Mouse (Mus musculus) embryonic facial prominence, embryonic 14.5 days (tissue): Measurements from ENCODE around the gene Slc22a3. TPM values are rescaled to one million over a fixed set of nuclear protein-coding genes. Genes with fewer than 3 reads are reported as not detected.

ENCODE experiments used
- ATAC-seq: fragments of 200-750 bp; cut with Nextera tagmentation; 2 replicates; pipeline ENCODE4 v1.8.0; 2017; ENCODE audit warnings: low read depth, moderate number of reproducible peaks, moderate TSS enrichment
- DNase-seq: peaks from one replicate; pipeline ENCODE4 v3.0.0-alpha.2; 2015; ENCODE audit warnings: low spot score
- H3K27ac ChIP-seq: fragments of 300-500 bp; sonication (generic); replicated peaks from 2 replicates; pipeline ENCODE4 v1.5.1; 2014; ENCODE audit warnings: low read depth, mild to moderate bottlenecking, low read length, moderate library complexity
- H3K27me3 ChIP-seq: fragments of 300-500 bp; sonication (generic); replicated peaks from 2 replicates; pipeline ENCODE4 v1.6.1; 2014; ENCODE audit warnings: low read length; ENCODE audit not compliant: control insufficient read depth, insufficient read depth
- H3K36me3 ChIP-seq: fragments of 300-500 bp; sonication (generic); 2 replicates; pipeline ENCODE4 v1.6.1; 2014; ENCODE audit warnings: low read length, mixed read lengths; ENCODE audit not compliant: control insufficient read depth, insufficient read depth
- H3K4me1 ChIP-seq: fragments of 300-500 bp; sonication (generic); 2 replicates; pipeline ENCODE4 v1.6.1; 2014; ENCODE audit warnings: antibody characterized with exemption, low read length; ENCODE audit not compliant: control insufficient read depth, insufficient read depth
- H3K4me2 ChIP-seq: fragments of 300-500 bp; sonication (generic); 2 replicates; pipeline ENCODE4 v1.6.1; 2014; ENCODE audit warnings: low read depth, mild to moderate bottlenecking, low read length, moderate library complexity, mixed read lengths
- H3K4me3 ChIP-seq: fragments of 300-500 bp; sonication (generic); 2 replicates; pipeline ENCODE4 v1.5.1; 2014; ENCODE audit warnings: low read depth, mild to moderate bottlenecking, low read length
- H3K9ac ChIP-seq: fragments of 300-500 bp; sonication (generic); 2 replicates; pipeline ENCODE4 v1.6.1; 2014; ENCODE audit warnings: low read depth, mild to moderate bottlenecking, low read length, moderate library complexity, mixed read lengths
- H3K9me3 ChIP-seq: fragments of 300-500 bp; sonication (generic); 2 replicates; pipeline ENCODE4 v1.6.1; 2016; ENCODE audit warnings: low read length; ENCODE audit not compliant: control insufficient read depth
- WGBS: fragments of 180-500 bp; shearing (Covaris S2); extraction: QIAGEN DNeasy Blood & Tissue Kit; methylation state at CpG from one replicate; pipeline ENCODE4 v1.1.7; 2014; 5-methylcytosine and 5-hydroxymethylcytosine counted together
- polyA plus RNA-seq: library from polyadenylated mRNA; unstranded; fragments of >200 nt; fragmentation: Nextera tagmentation; extraction: Ambion mirVana; gene quantifications from 2 replicates; pipeline ENCODE4 v1.2.1, GENCODE M21; 2014

The Slc22a3 gene
- polyA plus RNA-seq, 1 experiment from 2014 or later = 0.84 TPM

DNA sequence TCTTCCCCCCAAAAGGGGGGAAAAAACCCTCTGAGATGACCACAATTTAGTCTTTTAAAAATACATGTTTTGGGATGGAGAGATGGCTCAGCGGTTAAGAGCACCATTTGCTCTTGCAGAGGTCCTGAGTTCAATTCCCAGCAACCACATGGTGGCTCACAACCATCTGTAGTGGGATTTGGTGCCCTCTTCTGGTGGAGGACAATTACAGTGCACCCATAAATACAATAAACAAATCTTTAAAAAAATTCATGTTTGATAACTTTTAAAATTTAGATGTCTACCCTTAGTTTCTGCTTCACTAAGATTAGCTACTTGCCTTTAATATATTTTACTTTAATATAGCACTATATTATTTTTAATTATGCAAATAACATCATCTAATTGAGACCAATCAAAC is 85.4 kb downstream of the Slc22a3 start:
- H3K27me3 ChIP-seq = no peaks in the 10 kb centered on the region
- H3K36me3 ChIP-seq = no peaks in the 10 kb centered on the region
- no peaks in the 10 kb centered on the region for H3K9me3 ChIP-seq
- DNase-seq (no peak), ATAC-seq (no peak)
- no peaks in the 10 kb centered on the region for H3K4me1 ChIP-seq
- 76% methylated on average over 1 of the region's 1 CpGs for WGBS
- H3K27ac ChIP-seq = no peak overlapping the region
- no peak overlapping the region for H3K9ac ChIP-seq
- H3K4me3 ChIP-seq = no peak overlapping the region
- no peak overlapping the region for H3K4me2 ChIP-seq

- ATAC-seq = no peak
- Histone ChIP-seq H3K4me3 (no peak overlapping the region), H3K36me3 (no peaks in the 10 kb centered on the region), H3K9me3 (no peaks in the 10 kb centered on the region), H3K27ac (no peak overlapping the region), H3K4me1 (no peaks in the 10 kb centered on the region), H3K27me3 (no peaks in the 10 kb centered on the region), H3K9ac (no peak overlapping the region), H3K4me2 (no peak overlapping the region)
- WGBS = 62% methylated on average over 16 of the region's 16 CpGs
- no peak for DNase-seq
Measured at GRCm38 (mm10) chr17:12420886-12421574, 86.5 kb downstream of the Slc22a3 start.

DNA sequence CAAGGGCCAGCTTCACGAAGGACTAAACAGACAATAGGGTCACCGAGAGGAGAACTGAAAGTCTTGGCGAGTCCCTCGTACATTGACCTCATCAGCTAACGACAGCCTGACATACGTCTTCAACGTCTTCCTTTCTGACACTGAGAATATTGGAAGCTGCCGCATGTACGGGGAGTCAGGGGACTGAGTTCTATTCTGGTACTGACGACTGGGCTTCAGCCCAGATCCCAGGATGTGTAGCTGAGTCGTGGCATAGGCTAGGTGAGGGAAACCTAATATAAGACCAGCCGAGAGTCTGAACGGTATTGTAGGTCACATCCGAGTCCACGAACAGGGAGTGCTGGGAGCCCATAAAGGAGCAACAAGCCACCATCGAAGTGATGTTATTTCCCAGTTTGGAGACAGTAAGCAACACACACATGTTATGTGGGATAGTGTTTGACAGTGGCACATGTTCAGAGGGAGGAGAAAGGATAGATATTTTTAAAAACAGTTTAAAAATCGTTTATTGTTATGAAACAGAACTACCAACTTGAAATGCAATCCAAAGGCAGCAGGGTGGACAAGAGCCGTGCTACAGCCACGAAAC is 87.9 kb downstream of the Slc22a3 start:
- 66% methylated on average over 19 of the region's 19 CpGs for whole genome bisulfite sequencing
- ATAC-seq = no peak
- no peak for DNase-seq
- peaks cover 12% of the 10 kb centered on the region; the same call in 1 of the 2 replicates for H3K4me1 ChIP-seq
- no peak overlapping the region for H3K4me3 ChIP-seq
- no peaks in the 10 kb centered on the region for H3K9me3 ChIP-seq
- H3K27me3 ChIP-seq = no peaks in the 10 kb centered on the region
- H3K27ac ChIP-seq = no peak overlapping the region; the same call in 1 of the 2 replicates
- no peaks in the 10 kb centered on the region for H3K36me3 ChIP-seq
- no peak overlapping the region for H3K9ac ChIP-seq
- no peak overlapping the region for H3K4me2 ChIP-seq

DNA sequence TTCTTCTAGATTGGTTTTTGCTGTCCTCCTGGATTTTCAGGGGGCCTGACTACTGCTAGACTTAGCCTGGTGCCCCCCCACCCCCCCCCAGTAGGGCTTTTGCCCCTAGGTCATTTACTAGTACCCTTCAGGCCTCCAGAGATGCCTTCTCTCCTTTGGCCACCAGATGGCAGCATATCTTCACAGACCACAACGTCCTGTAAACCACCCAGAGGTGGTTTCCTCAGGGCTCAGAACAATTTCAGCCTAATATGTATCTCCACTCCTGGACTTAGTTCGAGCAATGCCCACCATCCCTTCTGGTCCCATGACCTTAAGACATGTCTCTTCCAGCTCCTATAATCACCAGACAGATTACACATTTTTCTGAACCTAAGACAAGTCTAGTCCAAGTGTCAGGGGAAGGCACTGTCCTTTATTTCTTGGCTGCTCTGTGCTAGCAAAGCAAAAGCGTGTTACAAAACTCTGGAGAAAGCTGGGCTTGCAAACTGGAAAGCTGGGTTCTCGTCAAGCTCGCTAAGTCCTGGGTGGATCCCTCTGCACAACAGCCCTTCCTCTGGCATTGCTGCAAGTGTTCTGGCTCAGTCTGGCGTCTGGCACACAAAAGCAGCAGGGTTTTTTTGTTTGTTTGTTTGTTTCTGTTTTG is 91.1 kb downstream of the Slc22a3 start:
- no peak overlapping the region for H3K27ac ChIP-seq
- WGBS = 50% methylated on average over 5 of the region's 6 CpGs
- H3K4me1 ChIP-seq = peaks cover 22% of the 10 kb centered on the region
- H3K4me2 ChIP-seq = no peak overlapping the region
- no peaks in the 10 kb centered on the region for H3K9me3 ChIP-seq
- H3K4me3 ChIP-seq = no peak overlapping the region
- H3K27me3 ChIP-seq = no peaks in the 10 kb centered on the region
- H3K9ac ChIP-seq = no peak overlapping the region
- DNase-seq = peak; percentile 80
- H3K36me3 ChIP-seq = no peaks in the 10 kb centered on the region
- 0 out of 2 replicates have a peak, but pooled peaks have one; percentile 48 for ATAC-seq

DNA sequence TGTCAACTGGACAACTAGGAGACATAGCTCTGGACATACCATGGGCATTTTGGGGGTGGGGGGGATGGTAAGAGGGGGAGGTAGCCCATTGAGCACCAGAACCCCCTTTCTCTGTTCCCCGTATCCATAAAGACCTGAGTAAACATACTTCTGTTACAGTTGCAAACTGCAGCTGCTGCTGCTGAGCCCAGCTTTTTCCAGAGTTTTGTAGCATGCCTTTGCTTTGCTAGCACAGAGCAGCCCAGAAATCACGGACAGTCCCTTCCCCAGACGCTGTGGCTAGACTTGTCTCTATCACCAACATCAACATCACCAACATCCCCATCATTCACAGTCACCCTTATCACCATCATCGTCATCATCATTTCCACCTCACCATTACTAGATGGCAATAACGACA is 91.8 kb downstream of the Slc22a3 start:
- Histone ChIP-seq H3K9me3 (no peaks in the 10 kb centered on the region), H3K4me3 (no peak overlapping the region), H3K27me3 (no peaks in the 10 kb centered on the region), H3K9ac (no peak overlapping the region), H3K4me1 (peaks cover 22% of the 10 kb centered on the region), H3K36me3 (no peaks in the 10 kb centered on the region), H3K4me2 (no peak overlapping the region), H3K27ac (peak overlapping the region; percentile 47)
- 40% methylated on average over 5 of the region's 5 CpGs for WGBS
- DNase-seq (no peak), ATAC-seq (no peak)

DNA sequence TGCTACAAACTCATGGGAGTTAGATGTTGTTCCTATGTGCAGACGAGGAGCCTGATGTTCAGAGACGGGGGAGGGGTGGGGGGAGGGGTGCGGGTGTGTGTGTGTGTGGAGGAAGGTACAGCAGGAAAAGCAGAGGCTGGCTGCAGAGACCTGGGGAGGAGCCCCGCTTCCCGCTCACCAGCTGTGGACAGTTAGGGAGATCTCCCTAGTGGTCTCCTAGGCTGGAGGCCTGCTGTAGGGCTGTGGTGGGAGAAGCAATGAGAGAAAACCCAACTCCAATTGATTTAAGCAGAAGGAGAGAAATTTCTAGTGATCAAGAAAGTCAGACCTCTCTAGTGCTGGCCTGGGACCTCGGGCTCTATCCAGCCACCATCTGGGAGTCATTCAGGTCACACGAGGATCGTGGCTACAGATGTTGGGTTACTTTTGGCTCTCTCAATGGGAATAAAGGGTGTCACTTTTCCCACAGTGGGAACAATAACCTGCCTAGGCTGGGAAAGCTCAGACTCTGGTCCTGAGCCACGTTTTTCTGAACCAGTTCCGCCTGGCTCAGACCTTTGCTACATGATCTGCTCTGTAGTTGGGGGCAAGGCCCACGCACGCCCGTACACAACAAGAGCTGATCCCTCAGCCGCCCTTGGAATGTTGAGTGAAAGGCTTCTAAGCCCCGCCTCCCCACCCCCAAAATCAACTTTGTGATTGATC is 92.3 kb downstream of the Slc22a3 start:
- Histone ChIP-seq H3K36me3 (no peaks in the 10 kb centered on the region), H3K9me3 (no peaks in the 10 kb centered on the region), H3K9ac (no peak overlapping the region), H3K27ac (peak overlapping the region; percentile 47), H3K4me2 (no peak overlapping the region), H3K4me1 (peaks cover 22% of the 10 kb centered on the region), H3K4me3 (no peak overlapping the region), H3K27me3 (no peaks in the 10 kb centered on the region)
- DNase-seq = peak; percentile 60
- peak; percentile 86 for ATAC-seq
- WGBS = 20% methylated on average over 15 of the region's 15 CpGs

- Histone ChIP-seq H3K27ac (no peak overlapping the region), H3K9me3 (no peaks in the 10 kb centered on the region)
- WGBS = 61% methylated on average over 3 of the region's 3 CpGs
Measured at GRCm38 (mm10) chr17:12412891-12413237, 94.6 kb downstream of the Slc22a3 start.

GRCm38 (mm10) chr17:12412181-12412890 is 95.2 kb downstream of the Slc22a3 start:
- H3K4me1 ChIP-seq = peaks cover 22% of the 10 kb centered on the region
- ATAC-seq (peak; percentile 38; the same call in 1 of the 2 replicates), DNase-seq (peak; percentile 61)
- no peaks in the 10 kb centered on the region for H3K9me3 ChIP-seq
- 0 out of 2 replicates have a peak overlapping the region, but pooled peaks have one; percentile 31 for H3K27ac ChIP-seq
- no peak overlapping the region for H3K4me2 ChIP-seq
- no peak overlapping the region for H3K9ac ChIP-seq
- 42% methylated on average over 10 of the region's 10 CpGs for WGBS
- H3K36me3 ChIP-seq = no peaks in the 10 kb centered on the region
- no peaks in the 10 kb centered on the region for H3K27me3 ChIP-seq
- no peak overlapping the region for H3K4me3 ChIP-seq

More at GRCm38 (mm10) chr17:12412891-12413237, 94.6 kb downstream of the Slc22a3 start:
- Histone ChIP-seq H3K4me3 (no peak overlapping the region), H3K27me3 (no peaks in the 10 kb centered on the region), H3K9ac (no peak overlapping the region), H3K4me1 (peaks cover 22% of the 10 kb centered on the region), H3K4me2 (no peak overlapping the region), H3K36me3 (no peaks in the 10 kb centered on the region)
- no peak for DNase-seq
- ATAC-seq = no peak
